Mouse (Mus musculus): Measurements from ENCODE around the gene Dhrs2. TPM values are rescaled to one million over a fixed set of nuclear protein-coding genes. Genes with fewer than 3 reads are reported as not detected.
A peak's percentile ranks its signal among the peaks of the same experiment; 100 is the strongest.

Dhrs2 gene
- polyA plus RNA-seq, 1 experiment from 2014 or later = 0.23 TPM

DNA sequence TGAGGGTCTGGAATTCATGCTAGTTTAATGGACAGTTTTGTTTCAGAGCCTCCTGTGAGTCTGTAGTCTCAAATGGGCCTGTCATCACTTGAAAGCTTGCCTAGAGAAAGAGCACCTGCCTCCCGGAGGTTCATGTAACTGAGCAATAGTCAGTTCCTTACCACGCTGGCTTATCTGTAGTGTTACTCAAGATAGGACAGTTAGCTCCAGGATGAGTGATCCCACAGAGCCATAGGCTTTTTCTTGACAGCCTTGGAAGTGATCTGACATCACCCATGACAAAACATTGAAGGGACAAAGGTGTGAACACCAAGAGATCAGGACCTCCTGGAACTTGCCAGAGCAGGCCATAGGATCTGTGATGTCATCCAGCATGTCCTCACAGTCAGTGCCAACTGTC is 23.6 kb upstream of the Dhrs2 start:
- Histone ChIP-seq H3K4me2 (no peak overlapping the region), H3K4me3 (replicated peaks) (no peak overlapping the region), H3K4me1 (peaks cover 12% of the 10 kb centered on the region), H3K27me3 (no peaks in the 10 kb centered on the region), H3K36me3 (no peaks in the 10 kb centered on the region), H3K27ac (no peak overlapping the region), H3K9ac (no peak overlapping the region), H3K9me3 (replicated peaks) (no peaks in the 10 kb centered on the region)
- 90% methylated on average over 2 of the region's 2 CpGs for WGBS
- no peak for ATAC-seq (replicated peaks; ENCODE audit: low FRiP score)

DNA sequence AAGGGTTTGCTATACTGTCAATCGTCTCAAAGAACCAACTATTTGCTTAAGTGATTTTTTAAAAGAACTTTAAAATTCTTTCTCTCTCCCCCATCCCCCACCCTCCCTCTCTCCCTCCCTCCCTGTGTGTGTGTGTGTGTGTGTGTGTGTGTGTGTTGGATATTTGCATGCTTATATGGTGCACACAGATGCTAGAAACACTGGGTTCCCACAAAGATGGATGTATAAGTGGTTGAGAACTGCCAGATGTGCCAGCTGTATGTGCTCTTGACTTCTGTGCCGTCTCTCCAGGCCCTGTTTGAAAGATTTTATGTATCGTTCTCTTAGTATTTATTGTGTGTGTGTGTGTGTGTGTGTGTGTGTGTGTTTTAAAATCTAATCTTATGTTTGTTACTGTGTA is 17.3 kb upstream of the Dhrs2 start:
- H3K4me2 ChIP-seq = no peak overlapping the region
- no peak overlapping the region for H3K27ac ChIP-seq
- no peaks in the 10 kb centered on the region for H3K27me3 ChIP-seq
- H3K4me3 ChIP-seq (replicated peaks) = no peak overlapping the region
- H3K9me3 ChIP-seq (replicated peaks) = no peaks in the 10 kb centered on the region
- no peak for ATAC-seq (replicated peaks; ENCODE audit: low FRiP score)
- no peaks in the 10 kb centered on the region for H3K36me3 ChIP-seq
- H3K9ac ChIP-seq = no peak overlapping the region
- WGBS = 76% methylated on average over 3 of the region's 3 CpGs
- H3K4me1 ChIP-seq = no peaks in the 10 kb centered on the region

DNA sequence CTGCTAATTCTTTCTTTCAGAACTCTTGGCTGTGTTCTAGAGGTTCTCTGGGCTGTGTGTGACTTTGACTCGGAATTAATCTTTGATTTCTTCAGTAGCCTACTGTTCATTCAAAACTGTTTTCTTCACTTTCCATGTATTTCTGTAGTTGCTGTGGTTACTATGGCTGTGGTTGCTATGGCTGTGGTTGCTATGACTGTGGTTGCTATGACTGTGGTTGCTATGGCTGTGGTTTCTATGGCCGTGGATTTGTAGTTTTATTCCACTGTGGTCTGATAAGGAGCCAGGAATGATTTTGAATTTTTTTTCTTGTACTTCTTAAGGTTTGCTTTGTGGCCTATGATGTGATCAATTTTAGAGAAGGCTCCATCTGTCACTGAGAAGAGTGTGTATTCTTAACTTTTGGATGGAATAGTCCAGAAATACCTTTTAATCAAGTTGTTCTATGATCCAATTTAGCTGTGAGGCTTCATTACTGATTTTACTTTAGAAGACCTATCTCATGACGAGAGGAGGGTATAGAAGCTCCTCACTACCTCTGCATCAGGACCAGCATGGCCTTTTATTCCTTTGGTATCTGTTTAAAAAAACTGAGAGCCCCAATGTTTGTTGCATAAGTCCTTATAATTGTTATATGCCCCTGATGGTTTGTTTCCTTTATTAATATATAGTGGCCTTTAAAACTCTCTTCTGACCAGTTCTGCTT is 16.6 kb upstream of the Dhrs2 start:
- Histone ChIP-seq H3K27ac (no peak overlapping the region), H3K9ac (no peak overlapping the region), H3K36me3 (no peaks in the 10 kb centered on the region), H3K4me1 (no peaks in the 10 kb centered on the region), H3K9me3 (replicated peaks) (no peaks in the 10 kb centered on the region), H3K27me3 (no peaks in the 10 kb centered on the region), H3K4me2 (no peak overlapping the region), H3K4me3 (replicated peaks) (no peak overlapping the region)
- 60% methylated on average over 3 of the region's 3 CpGs for WGBS
- ATAC-seq (replicated peaks; ENCODE audit: low FRiP score) = no peak

DNA sequence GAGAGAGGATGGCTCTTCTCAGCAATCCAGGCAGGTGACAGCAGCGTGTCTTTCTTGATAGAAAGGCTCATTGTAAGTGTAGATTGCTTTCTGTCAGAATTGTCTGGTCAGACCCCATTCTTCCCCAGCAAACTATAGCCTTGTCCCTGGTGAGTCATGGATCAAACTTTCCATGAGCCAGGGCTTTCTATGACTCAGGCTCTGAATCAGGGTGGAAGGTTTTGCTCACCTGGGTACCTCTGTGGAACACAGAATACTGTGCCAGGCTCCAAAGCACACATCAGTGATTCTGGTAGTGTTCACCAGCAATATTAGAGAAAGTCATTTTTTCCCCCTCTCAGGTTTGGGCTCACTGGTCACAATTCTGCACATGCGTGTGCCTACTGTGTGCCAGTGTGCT is 13.5 kb upstream of the Dhrs2 start:
- Histone ChIP-seq H3K27ac (no peak overlapping the region), H3K36me3 (no peaks in the 10 kb centered on the region), H3K4me3 (replicated peaks) (no peak overlapping the region), H3K4me1 (no peaks in the 10 kb centered on the region), H3K27me3 (no peaks in the 10 kb centered on the region), H3K4me2 (no peak overlapping the region), H3K9me3 (replicated peaks) (no peaks in the 10 kb centered on the region), H3K9ac (no peak overlapping the region)
- ATAC-seq (replicated peaks; ENCODE audit: low FRiP score) = no peak
- 89% methylated on average over 2 of the region's 2 CpGs for WGBS

DNA sequence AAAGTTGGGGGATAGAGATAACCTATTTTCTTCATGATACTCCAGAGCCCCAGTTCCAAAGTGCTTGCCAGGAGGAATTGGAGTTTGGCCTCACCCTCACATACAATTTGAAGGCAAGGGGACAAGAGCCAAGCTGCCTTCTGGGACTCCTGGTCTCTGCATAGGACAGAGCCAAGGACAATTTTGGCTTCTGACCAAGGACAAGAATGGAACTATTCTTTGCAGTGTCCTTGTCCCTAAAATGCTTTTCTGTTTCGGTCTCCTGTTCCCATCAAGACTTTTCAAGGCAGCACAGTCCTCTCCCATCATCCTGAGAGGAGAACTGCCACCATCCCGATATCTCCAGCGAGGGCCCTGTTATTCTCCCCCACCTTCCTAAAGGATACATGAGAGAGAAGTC is 8.2 kb upstream of the Dhrs2 start:
- Histone ChIP-seq H3K9ac (no peak overlapping the region), H3K27me3 (no peaks in the 10 kb centered on the region), H3K4me2 (no peak overlapping the region), H3K27ac (no peak overlapping the region), H3K4me3 (replicated peaks) (no peak overlapping the region), H3K36me3 (no peaks in the 10 kb centered on the region), H3K9me3 (replicated peaks) (no peaks in the 10 kb centered on the region), H3K4me1 (no peaks in the 10 kb centered on the region)
- no peak for ATAC-seq (replicated peaks; ENCODE audit: low FRiP score)
- WGBS = 89% methylated on average over 3 of the region's 3 CpGs

DNA sequence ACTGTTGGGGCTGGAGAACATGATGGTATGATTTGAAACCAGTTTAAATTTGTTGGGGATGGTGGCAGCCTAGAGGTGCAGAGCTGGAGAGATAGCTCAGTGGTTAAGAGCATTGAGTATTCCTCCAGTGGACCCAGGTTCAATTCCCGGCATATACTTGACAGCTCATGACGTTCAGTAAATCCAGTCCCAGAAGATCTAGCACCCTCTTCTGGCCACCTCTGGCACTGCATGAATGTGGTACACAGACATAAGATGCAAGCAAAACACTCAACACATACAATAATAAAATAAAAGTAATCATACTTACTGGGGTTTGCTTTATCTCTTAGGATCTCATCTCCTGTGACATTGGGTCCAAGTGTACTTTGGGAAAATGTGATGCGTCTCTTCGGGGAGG is 7.3 kb upstream of the Dhrs2 start:
- H3K36me3 ChIP-seq = no peaks in the 10 kb centered on the region
- no peak overlapping the region for H3K4me2 ChIP-seq
- H3K4me3 ChIP-seq (replicated peaks) = no peak overlapping the region
- ATAC-seq (replicated peaks; ENCODE audit: low FRiP score) = no peak
- H3K9me3 ChIP-seq (replicated peaks) = no peaks in the 10 kb centered on the region
- WGBS = 61% methylated on average over 4 of the region's 4 CpGs
- H3K9ac ChIP-seq = no peak overlapping the region
- no peaks in the 10 kb centered on the region for H3K4me1 ChIP-seq
- H3K27me3 ChIP-seq = no peaks in the 10 kb centered on the region
- no peak overlapping the region for H3K27ac ChIP-seq

DNA sequence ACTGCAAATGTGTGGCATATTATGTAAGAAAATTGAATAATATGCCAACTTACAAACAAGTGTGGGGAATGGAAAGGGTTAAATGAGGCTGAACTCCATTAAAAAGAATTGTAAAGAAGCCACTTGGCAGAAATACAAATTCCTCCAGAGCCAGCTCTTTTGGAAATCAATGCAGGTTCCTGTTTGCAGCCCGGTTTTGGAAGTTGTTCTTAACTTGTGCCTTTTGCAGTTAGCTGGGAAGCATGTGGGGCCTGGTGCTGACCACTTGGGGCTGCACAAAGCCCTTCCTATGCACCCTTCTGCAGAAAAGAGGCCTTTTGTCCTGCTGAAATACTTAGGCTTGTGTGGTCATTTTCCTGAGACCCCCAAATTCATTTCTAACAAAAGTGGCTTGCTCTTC is 1.4 kb downstream of the Dhrs2 start:
- H3K27ac ChIP-seq = no peak overlapping the region
- H3K27me3 ChIP-seq = no peaks in the 10 kb centered on the region
- no peak for ATAC-seq (replicated peaks; ENCODE audit: low FRiP score)
- no peaks in the 10 kb centered on the region for H3K9me3 ChIP-seq (replicated peaks)
- H3K4me2 ChIP-seq = no peak overlapping the region
- no peak overlapping the region for H3K9ac ChIP-seq
- WGBS = 35% methylated on average over 1 of the region's 1 CpGs
- no peaks in the 10 kb centered on the region for H3K36me3 ChIP-seq
- H3K4me3 ChIP-seq (replicated peaks) = no peak overlapping the region
- no peaks in the 10 kb centered on the region for H3K4me1 ChIP-seq

DNA sequence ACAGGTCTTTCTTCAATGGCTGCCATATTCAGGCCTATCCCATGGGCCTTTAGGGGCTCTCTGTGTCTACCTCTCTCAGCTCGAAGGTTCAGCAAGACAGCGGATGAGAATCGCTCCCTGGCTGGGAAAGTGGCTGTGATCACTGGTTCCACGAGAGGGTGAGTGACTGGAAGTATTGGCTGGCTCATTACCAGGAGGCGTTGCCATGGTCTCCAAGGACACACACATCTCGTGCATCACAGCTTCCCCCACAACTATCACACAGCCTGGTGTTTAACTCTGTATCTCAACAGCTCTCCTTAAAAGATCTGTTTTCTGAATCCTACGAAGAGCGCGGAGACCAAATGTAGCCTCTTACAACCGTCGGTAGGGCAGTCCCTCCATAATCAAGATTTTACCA is 12.8 kb downstream of the Dhrs2 start:
- H3K9ac ChIP-seq = no peak overlapping the region
- H3K27ac ChIP-seq = no peak overlapping the region
- H3K27me3 ChIP-seq = no peaks in the 10 kb centered on the region
- H3K4me3 ChIP-seq (replicated peaks) = no peak overlapping the region
- H3K4me2 ChIP-seq = no peak overlapping the region
- no peaks in the 10 kb centered on the region for H3K36me3 ChIP-seq
- 89% methylated on average over 11 of the region's 11 CpGs for WGBS
- no peak for ATAC-seq (replicated peaks; ENCODE audit: low FRiP score)
- H3K9me3 ChIP-seq (replicated peaks) = no peaks in the 10 kb centered on the region
- H3K4me1 ChIP-seq = no peaks in the 10 kb centered on the region

DNA sequence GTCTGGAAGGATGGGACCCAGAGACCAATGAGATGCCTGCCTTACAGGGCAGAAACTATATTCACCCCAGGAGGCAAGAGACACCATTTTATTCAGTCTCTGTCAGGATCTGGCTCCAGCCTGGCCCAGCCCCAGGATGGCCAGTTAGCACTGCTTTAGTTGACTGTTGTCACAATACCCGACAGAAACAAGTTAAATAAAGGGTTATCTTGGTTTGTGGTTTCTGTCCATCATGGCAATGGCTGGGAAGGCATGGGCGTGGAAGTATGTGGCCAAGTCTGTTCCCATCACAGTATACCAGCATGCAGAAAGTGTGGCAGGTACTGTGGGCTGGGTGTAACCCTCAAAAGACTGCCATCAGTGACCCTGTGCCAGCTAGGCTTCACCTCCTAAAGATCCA is 14.9 kb downstream of the Dhrs2 start:
- H3K9ac ChIP-seq = no peak overlapping the region
- 83% methylated on average over 2 of the region's 2 CpGs for WGBS
- no peaks in the 10 kb centered on the region for H3K27me3 ChIP-seq
- ATAC-seq (replicated peaks; ENCODE audit: low FRiP score) = no peak
- H3K4me1 ChIP-seq = no peaks in the 10 kb centered on the region
- H3K36me3 ChIP-seq = no peaks in the 10 kb centered on the region
- no peak overlapping the region for H3K4me2 ChIP-seq
- no peaks in the 10 kb centered on the region for H3K9me3 ChIP-seq (replicated peaks)
- no peak overlapping the region for H3K27ac ChIP-seq
- no peak overlapping the region for H3K4me3 ChIP-seq (replicated peaks)

DNA sequence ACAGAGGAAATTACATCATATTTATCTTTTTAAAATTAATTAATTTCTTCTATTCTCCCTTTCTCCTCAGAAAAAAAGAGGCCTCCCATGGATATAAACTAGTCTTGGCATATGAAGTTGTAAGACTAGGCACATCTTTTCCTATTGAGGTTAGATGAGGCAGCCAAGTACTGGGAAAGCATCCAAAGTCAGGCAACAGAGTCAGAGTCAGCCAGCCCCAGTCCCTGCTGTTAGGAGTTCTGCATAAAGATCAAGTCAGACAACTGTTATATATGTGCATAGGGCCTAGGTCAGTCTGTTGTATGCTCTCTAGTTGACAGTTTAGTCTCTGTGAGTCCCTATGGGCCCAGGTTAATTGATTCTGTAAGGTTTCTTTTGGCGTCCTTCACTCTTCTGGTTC is 20.9 kb downstream of the Dhrs2 start:
- H3K4me3 ChIP-seq (replicated peaks) = no peak overlapping the region
- 65% methylated on average over 1 of the region's 1 CpGs for WGBS
- no peak overlapping the region for H3K9ac ChIP-seq
- no peak overlapping the region for H3K27ac ChIP-seq
- no peaks in the 10 kb centered on the region for H3K36me3 ChIP-seq
- no peaks in the 10 kb centered on the region for H3K27me3 ChIP-seq
- no peak overlapping the region for H3K4me2 ChIP-seq
- H3K4me1 ChIP-seq = peaks cover 13% of the 10 kb centered on the region
- ATAC-seq (replicated peaks; ENCODE audit: low FRiP score) = no peak
- no peaks in the 10 kb centered on the region for H3K9me3 ChIP-seq (replicated peaks)

DNA sequence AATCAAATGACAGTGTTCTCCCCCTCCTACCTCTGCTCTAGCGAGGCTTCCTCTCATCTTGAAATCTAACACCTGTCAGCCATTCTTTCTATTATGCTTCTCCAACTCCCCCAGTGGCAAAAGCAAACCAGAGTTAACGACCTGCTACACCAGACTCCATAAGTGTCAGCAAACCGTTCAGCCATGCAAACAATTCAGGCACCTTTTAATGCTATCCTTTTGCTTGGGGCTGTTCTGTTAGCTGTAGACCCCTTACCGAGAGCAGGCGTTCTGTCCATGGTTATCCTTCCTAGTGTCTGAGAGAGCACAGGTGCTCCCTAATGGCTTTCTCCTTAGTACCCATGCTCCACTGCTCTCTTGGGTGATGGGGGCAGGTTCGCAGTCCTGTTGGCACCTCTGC is 25.4 kb downstream of the Dhrs2 start:
- Histone ChIP-seq H3K9me3 (replicated peaks) (no peaks in the 10 kb centered on the region), H3K4me2 (peak overlapping the region; percentile 8), H3K9ac (no peak overlapping the region), H3K27me3 (no peaks in the 10 kb centered on the region), H3K4me3 (replicated peaks) (no peak overlapping the region), H3K4me1 (peaks cover 33% of the 10 kb centered on the region), H3K36me3 (no peaks in the 10 kb centered on the region), H3K27ac (peak overlapping the region; percentile 61)
- WGBS = 18% methylated on average over 6 of the region's 6 CpGs
- peak; percentile 81 for ATAC-seq (replicated peaks; ENCODE audit: low FRiP score)

DNA sequence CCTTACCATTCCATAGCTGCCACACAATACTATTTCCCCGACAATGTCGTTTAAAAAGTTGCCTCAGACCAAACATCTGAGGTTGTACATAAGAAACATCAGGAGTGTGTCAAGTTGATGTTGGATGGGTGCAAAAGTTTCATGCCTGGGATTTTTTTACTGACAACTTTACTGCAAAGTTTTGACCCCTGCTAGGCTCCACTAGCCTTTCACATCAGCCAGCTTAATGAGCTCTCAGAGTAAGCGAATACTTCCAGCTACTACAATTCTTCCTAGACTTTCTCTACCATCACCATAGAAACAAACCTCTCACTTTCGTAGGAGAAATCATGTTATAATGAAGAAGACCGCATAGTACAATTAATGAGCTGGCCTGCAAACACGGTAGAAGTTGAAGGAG is 26.5 kb downstream of the Dhrs2 start:
- Histone ChIP-seq H3K9ac (no peak overlapping the region), H3K36me3 (no peaks in the 10 kb centered on the region), H3K4me1 (peaks cover 33% of the 10 kb centered on the region), H3K4me3 (replicated peaks) (no peak overlapping the region), H3K27ac (peak overlapping the region; percentile 77), H3K4me2 (peak overlapping the region; percentile 35), H3K27me3 (no peaks in the 10 kb centered on the region), H3K9me3 (replicated peaks) (no peaks in the 10 kb centered on the region)
- 29% methylated on average over 6 of the region's 6 CpGs for whole genome bisulfite sequencing
- ATAC-seq (replicated peaks; ENCODE audit: low FRiP score) = peak; percentile 64

DNA sequence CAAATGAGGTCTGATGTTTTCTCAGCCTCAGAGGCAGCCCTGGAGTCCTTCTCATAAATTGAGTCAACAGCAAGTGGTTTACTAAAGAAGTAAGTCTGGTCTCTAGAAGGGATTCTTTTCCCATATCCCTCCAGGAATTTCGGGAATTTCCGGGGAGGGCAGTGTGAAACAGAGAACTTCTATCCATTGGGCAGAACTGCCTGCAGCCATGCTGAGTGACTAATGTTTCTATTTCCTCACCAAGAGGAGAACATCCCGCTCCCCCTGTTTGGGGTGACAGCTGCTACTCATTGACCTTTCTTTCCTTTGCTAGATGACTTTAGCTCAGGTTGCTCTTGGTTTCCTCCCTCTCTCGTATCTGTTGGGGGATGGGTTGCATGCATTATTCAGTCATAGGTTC is 31.8 kb downstream of the Dhrs2 start:
- no peak overlapping the region for H3K9ac ChIP-seq
- H3K4me1 ChIP-seq = peaks cover 11% of the 10 kb centered on the region
- no peak overlapping the region for H3K4me3 ChIP-seq (replicated peaks)
- H3K27me3 ChIP-seq = no peaks in the 10 kb centered on the region
- no peaks in the 10 kb centered on the region for H3K36me3 ChIP-seq
- ATAC-seq (replicated peaks; ENCODE audit: low FRiP score) = no peak
- no peak overlapping the region for H3K27ac ChIP-seq
- H3K9me3 ChIP-seq (replicated peaks) = no peaks in the 10 kb centered on the region
- WGBS = 47% methylated on average over 4 of the region's 4 CpGs
- no peak overlapping the region for H3K4me2 ChIP-seq

All from kidney, embryonic 15.5 days (tissue).